Mouse (Mus musculus): ENCODE measurements at regions not wholly inside any gene's neighbourhood (a gene's known extent, or its start where the extent isn't known, plus 50 kb on each side); places are given as distances from the start of the nearest gene placed in this dataset.

DNA sequence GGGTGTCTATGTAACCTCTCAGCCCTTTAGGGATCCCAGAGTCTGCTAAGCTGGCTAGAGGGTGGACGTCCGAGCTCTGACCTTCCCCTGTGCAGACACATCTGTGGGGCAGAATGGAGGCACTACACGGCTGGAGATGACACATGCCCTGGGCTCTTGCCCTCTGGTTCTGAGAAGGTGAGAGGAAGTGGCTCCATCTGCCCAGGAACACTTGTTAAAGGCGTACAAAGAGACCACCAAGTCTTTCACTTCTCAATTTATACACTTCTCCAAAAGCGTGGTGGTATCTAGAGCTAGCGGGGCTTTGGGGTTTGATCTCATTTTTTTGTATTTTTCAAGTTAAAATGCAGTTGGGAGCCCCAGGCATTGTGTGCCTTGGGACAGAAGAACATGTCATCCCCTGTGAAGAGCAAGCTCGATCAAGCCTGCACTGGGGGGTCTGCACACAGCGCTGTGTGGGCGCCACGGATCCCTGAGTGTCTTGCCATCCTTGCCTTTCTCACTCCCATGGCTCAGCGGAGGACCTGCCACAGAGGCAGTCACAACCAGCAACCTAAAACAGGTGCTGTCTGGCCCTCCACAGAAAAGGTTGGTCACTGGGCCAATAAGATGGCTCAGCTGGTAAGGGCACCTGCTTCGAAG, 121.6 kb upstream of the Slc22a12 start:
- TF ChIP-seq CTCF (IDR thresholded peaks at IDR 0.05; ENCODE audit: extremely low read depth, insufficient read length, insufficient replicate concordance, low read depth, low read length) (no peak), POLR2A (IDR thresholded peaks at IDR 0.05; ENCODE audit: low read depth, low read length) (no peak)
